Mouse (Mus musculus): ENCODE data around the gene Gstp3.
"Not testable (repeated sequence)": the region's sequence is repeated elsewhere in the genome, so short reads cannot be mapped to it uniquely, and the experiment has no call there.

Gene Gstp3

GRCm38 (mm10) chr19:4060899-4061465, 1.6 kb upstream of the Gstp3 start:
- no peak for DNase-seq (ENCODE audit: low spot score)

GRCm38 (mm10) chr19:4060044-4060898, 902 bp upstream of the Gstp3 start:
- not testable (repeated sequence) for DNase-seq (ENCODE audit: low spot score)

GRCm38 (mm10) chr19:4058581-4058980, 788 bp downstream of the Gstp3 start:
- no peak for DNase-seq (ENCODE audit: low spot score)

DNA sequence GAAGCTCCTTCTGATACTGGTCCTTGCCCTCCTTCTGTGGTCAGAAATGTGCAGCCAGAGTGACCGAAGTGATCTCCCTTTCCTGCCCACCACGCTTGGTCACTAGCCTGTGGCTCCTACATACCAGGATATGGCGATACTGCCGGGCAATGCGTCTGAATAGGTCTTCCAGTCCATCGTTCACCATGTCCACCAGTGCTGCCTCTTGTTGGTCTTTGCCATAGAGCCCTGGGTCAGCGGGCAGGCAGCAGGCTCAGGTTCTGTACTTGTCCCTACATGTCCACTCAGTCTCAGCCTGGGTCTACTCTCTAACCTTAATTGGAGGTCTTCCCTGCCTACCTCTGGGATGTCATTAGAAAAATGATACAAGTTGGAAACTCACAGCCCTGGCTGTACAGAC, 1.4 kb downstream of the Gstp3 start:
- DNase-seq (ENCODE audit: low spot score), result no peak

- DNase-seq (ENCODE audit: low spot score), result no peak
Observed at GRCm38 (mm10) chr19:4057389-4057788, 2.0 kb downstream of the Gstp3 start.

- no peak for DNase-seq (ENCODE audit: low spot score)
Observed at GRCm38 (mm10) chr19:4056727-4057126, 2.6 kb downstream of the Gstp3 start.

DNA sequence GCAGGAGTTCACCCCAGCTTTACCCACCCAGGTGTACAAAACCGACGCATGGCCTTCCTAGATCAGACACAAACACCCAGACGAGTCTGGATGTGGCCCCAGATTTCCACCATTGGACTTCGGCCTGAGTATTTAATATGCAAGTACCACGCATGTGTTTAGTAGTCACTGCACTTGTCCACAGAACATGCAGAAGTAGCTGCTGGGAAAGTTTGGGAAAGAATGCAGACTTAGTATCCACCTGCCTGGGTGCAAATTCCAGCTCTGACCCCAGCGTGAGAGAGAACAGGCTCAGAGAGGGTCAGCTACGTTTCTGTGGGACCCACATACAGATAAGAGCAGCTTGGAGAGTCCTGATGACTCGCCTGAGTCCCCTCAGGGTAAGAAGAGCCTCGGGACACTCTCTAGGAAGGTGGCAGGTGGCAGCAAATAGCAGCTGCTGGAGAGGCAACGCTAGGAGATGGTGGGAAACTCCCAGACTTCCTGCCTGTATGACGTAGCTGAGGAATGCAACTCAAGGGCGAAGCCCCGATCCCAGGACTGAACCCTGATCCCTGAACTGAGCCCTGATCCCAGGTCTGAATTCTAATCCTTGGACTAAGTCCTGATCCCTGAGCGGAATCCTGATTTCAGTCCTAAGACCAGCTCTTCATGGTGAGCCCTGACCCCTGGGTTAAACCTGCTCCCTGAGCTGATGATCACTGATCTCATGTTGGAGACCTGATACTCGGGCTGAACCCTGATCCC, 3.2 kb downstream of the Gstp3 start:
- no peak for DNase-seq (ENCODE audit: low spot score)

DNA sequence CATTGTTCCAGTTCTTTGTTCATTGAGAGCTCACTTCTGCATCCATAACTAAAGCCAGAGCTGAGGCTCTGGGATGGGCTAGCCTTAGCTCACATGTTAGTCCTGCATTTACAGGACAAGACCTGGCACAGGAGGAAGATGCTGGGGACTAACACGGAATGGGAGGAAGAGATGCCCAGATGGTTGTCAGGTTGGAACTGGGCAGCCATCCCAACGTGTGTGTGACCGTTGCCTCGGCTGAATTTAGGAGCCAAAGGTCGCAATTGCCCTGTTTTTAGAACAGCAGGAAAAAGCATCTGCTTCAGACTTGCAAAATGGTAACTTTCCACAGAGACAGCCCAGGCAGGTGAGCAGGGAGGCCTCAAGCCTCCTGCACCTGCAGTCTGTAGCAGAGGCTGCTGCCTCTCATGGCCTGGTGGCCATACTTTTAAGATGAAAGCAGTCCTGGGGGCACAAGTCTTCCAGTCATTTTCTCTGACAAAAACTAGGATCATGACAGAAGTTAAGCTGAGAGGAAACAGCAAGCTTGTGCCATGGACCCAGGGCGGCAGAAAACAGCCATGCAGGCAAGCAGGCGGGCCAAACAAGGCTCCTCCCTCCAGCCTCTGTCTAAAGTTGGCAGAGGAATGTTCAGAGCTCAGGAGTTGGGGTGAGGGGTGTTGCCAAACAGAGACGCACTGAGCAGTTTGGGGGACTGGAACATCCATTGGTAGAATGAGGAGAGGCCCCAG, 4.0 kb downstream of the Gstp3 start:
- no peak for DNase-seq (ENCODE audit: low spot score)

DNA sequence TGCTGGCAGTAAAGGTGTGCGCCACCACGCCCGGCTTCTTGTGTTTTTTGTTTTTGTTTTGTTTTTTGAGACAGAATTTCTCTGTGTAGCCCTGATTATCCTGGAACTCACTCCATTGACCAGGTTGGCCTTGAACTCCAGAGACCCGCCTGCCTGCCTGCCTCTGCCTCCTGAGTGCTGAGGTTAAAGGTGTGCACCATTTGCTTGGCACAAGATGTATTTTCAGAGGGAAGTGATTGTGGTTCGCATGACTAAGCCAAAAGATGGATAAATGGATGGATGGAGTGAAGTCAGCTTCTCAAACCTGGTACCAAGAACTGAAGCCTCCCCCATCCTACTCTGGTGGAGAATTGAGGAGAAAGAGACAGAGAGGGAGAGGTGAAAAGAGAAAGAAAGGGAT, 4.8 kb downstream of the Gstp3 start:
- DNase-seq (ENCODE audit: low spot score), result no peak

DNA sequence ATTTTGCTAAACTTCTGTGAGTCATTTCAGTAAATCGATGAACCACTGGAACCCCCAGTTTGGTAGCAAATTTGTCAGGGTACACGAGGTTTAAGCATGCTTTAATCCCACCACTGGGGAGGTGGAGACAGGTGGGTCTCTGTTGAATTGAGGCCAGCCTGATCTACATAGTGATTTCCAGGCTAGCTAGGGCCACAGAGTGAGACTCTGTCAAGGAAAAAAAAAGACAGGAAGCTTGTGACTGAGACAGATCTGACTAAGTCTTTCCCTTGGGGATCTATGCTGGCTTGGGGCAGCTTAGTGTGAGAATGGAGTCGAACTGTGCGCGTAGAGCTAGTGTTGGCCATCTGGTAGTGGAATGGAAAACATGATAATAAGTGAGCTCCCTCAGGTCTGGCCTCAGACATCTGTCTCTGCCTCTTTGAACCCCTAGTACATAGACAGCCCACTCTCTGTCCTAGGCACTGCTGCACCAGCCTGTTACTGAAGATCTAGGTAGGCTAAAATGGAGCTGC, 6.8 kb downstream of the Gstp3 start:
- no peak for DNase-seq (ENCODE audit: low spot score)

DNA sequence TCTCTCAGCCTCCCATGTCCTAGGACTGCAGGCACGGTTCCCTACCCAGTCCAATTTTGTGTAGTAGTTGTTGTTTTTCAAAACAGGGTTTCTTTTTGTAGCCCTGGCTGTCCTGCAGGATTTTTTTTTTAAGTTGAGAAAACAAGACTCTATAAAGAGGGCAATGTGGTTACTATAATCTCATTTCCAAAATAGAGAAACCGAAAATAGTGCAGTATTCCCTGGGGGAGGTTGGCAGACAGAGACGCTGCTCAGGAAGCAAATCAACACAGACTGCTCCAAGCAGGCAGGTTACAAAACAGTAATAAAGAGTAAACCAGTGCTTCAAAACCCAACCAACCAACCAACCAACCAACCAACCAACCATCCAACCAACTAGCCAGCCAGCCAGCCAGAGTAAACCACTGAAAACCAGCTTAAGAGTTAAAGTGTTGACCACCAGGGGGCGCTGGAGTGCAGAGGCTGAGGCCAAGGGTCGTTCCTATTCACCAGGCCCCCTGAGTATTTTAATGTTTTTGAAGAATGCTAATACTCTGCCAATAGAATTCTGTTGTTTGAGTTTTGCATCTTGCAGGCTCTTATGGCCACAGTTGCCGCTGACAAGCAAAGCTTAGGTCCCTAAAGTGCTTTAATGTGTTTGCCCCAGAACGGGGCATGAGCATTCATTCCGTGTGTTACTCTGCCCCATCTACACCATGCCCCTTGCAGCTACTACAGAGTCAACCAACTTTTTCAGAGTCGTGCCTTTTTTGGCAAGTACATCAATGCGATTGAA, 7.4 kb downstream of the Gstp3 start:
- peak; percentile 88 for DNase-seq (ENCODE audit: low spot score)

DNA sequence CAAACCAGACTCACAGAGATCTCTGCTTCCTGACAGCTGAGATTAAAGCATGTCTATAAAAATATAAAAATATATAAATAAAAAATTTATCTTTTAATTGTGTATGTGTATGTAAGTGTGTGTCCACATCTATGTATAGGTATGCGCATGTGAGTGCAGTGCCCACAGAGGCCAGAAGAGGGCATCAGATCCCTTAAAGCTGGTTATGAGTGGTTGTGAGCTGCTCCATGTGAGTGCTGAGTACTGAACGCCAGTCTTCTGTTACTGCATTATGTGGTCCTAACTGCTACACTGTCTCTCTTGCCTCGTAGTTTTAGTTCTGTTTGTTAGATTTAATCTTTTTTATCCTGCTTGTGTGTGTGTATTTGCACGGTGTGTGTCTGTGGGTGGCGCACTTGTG, 8.4 kb downstream of the Gstp3 start:
- DNase-seq (ENCODE audit: low spot score), result no peak

DNA sequence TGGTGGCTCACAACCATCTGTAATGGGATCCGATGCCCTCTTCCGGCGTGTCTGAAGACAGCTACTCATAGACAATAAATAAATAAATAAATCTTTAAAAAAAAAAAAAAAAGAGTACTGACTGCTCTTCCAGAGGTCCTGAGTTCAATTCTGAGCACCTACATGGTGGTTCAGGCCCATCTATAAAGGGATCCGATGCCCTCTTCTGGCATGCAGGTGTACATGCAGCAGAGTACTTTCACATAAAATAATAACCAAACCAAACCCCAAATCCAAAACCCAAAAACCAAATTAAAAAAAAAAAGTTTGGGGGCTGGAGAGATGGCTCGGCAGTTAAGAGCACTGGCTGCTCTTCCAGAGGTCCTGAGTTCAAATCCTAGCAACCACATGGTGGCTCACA, 10.3 kb downstream of the Gstp3 start:
- DNase-seq (ENCODE audit: low spot score), result not testable (repeated sequence)

- peak; percentile 90 for DNase-seq (ENCODE audit: low spot score)
Observed at GRCm38 (mm10) chr19:4047859-4048258, 11.5 kb downstream of the Gstp3 start.

- no peak for DNase-seq (ENCODE audit: low spot score)
Observed at GRCm38 (mm10) chr19:4046866-4047254, 12.5 kb downstream of the Gstp3 start.

DNA sequence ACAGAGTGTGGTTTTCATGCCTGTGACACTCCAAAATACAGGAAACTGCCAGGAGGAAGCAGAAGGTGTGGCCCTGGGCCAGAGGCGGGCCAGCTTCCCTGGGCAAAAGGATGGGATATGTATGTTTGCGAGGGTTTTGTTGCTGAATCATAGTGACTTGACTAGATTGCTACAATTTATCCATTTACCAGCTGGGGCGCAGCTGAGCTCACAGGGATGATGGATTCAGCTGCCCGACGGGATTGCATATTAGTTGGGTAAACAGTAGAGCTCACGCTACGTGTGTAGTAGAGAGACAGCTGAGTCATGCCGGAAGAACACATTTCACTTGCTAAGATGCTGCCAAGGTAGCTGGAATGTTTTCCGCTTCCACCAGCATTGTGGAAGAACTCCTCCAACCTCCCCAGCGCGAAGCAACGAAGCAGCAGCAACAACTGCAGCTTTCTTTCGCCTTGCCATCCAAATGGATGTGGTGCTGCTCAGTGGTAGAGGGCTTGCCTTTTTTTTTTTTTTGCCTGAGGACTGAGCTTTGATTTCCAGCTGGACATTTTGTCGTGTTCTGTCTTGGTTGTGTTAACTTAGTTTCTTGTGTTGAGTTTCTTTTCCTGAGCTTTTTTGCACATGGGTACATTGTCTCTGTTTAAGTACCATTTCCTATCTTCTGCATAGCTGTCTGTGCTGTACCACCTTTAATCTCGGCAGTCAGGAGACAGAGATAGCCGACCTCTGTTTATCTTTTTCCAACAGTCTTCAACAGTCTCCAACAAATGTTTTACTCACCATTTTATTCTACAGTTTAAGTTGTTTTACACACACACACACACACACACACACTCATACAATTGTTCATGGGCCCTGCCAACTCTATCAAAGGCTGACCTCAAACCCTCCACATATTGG, 13.2 kb downstream of the Gstp3 start, which contains the start of gene Gstp2:
Gene Gstp2 (minus strand): TSS at position 58 of the 900 bp plus-strand sequence.
- peak; percentile 74 for DNase-seq (ENCODE audit: low spot score)

DNA sequence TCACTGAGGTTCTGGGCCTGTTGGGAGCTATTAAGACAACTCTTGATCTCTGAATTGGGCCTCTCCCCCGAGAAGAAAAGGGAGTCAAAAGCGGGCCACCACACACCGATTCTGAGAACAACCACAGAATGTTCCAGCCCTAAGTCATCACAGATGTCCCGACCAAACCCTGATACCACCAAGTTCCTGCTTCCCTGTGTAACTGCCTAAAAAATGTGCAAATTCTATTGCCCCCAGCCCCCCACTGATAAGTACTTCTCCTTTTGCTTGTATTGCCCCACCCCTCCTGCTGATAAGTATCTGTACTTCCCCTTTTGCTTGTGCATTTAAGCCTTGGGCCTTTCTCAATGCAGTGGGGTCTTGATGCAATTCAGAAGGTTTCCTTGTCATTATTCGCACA, 15.3 kb downstream of the Gstp3 start:
- not testable (repeated sequence) for DNase-seq (ENCODE audit: low spot score)

DNA sequence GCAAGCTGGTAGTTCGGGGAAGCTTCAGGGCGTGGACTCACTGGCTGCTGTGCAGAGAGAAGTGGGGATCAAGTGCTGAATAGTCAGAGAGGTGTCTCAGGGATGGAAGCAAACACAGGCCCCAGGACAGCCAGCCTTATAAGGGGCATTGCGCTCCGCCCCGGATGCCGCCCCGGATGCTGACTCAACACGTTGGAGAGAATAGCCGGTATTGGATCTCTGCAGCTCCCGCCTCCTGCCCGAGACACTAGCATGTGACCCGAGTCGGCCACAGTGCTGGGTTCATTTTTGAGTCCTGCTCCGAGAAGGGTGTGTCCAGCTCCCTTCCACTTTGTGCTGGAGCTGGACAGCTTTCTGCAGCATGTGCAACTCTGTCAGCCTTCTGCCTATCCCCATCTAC, 17.2 kb downstream of the Gstp3 start:
- DNase-seq (ENCODE audit: low spot score), result no peak

- not testable (repeated sequence) for DNase-seq (ENCODE audit: low spot score)
Observed at GRCm38 (mm10) chr19:4041500-4041899, 17.9 kb downstream of the Gstp3 start.

GRCm38 (mm10) chr19:4040941-4041340, 18.4 kb downstream of the Gstp3 start:
- not testable (repeated sequence) for DNase-seq (ENCODE audit: low spot score)

Data from retina, embryonic 14.5 days (tissue).